Mouse (Mus musculus) hindbrain, embryonic 15.5 days (tissue): ENCODE measurements at regions not wholly inside any gene's neighbourhood (a gene's known extent, or its start where the extent isn't known, plus 50 kb on each side); places are given as distances from the start of the nearest gene placed in this dataset.
"Not testable (repeated sequence)": the region's sequence is repeated elsewhere in the genome, so short reads cannot be mapped to it uniquely, and the experiment has no call there.

Experiments used
- ATAC-seq: fragments of 200-750 bp; cut with Nextera tagmentation; 2 replicates; pipeline ENCODE4 v1.8.0; 2017; ENCODE audit warnings: low read depth, moderate number of reproducible peaks, moderate TSS enrichment; ENCODE audit not compliant: low FRiP score
- H3K27ac ChIP-seq: fragments of 300-500 bp; sonication (generic); replicated peaks from 2 replicates; pipeline ENCODE4 v1.5.1; 2015; ENCODE audit warnings: mild to moderate bottlenecking, inconsistent platforms
- H3K27me3 ChIP-seq: fragments of 300-500 bp; sonication (generic); 2 replicates; pipeline ENCODE4 v1.6.1; 2015; ENCODE audit warnings: control low read depth, inconsistent platforms
- H3K36me3 ChIP-seq: fragments of 300-500 bp; sonication (generic); 2 replicates; pipeline ENCODE4 v1.6.1; 2015; ENCODE audit warnings: control low read depth, inconsistent platforms
- H3K4me1 ChIP-seq: fragments of 300-500 bp; sonication (generic); replicated peaks from 2 replicates; pipeline ENCODE4 v1.6.1; 2015; ENCODE audit warnings: control low read depth, inconsistent platforms
- H3K4me2 ChIP-seq: fragments of 300-500 bp; sonication (generic); 2 replicates; pipeline ENCODE4 v1.6.1; 2015; ENCODE audit warnings: moderate library complexity, mild to moderate bottlenecking, inconsistent platforms
- H3K4me3 ChIP-seq: fragments of 300-500 bp; sonication (generic); 2 replicates; pipeline ENCODE4 v1.5.1; 2015; ENCODE audit warnings: mild to moderate bottlenecking, inconsistent platforms
- H3K9ac ChIP-seq: fragments of 300-500 bp; sonication (generic); 2 replicates; pipeline ENCODE4 v1.6.1; 2015; ENCODE audit warnings: inconsistent platforms
- H3K9me3 ChIP-seq: fragments of 300-500 bp; sonication (generic); 2 replicates; pipeline ENCODE4 v1.6.1; 2016; ENCODE audit warnings: control low read depth, inconsistent platforms
- WGBS: fragments of 180-500 bp; shearing (Covaris S2); methylation state at CpG from one replicate; pipeline ENCODE4 v1.1.7; 2015; 5-methylcytosine and 5-hydroxymethylcytosine counted together

DNA sequence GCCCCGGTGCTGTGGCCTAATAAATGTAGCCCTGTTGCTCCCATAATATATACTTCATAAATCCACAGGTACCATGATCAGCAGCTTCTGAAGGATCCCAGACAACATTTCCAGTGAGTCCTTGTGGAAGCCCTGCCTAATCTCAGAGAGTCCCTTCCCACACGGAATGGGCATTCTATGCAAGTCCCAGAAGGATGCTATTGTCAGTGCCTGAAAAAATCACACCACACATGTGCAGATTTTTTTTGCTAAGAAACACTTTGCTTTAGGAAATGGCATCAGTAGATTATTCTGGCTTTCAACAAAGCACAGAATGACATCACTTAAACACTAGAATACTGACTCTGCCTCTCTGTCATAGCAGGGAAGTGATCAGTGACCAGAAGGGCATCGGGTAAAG lies 456.6 kb upstream of the Cdh5 start:
- no peak overlapping the region for H3K4me2 ChIP-seq
- no peaks in the 10 kb centered on the region for H3K36me3 ChIP-seq
- no peaks in the 10 kb centered on the region for H3K9me3 ChIP-seq
- no peaks in the 10 kb centered on the region for H3K27me3 ChIP-seq
- 0 out of 2 replicates have a peak, but pooled peaks cover 4% of the 10 kb centered on the region for H3K4me1 ChIP-seq
- 81% methylated on average over 3 of the region's 3 CpGs for WGBS
- no peak for ATAC-seq
- H3K27ac ChIP-seq: no peak overlapping the region
- H3K9ac ChIP-seq: no peak overlapping the region
- H3K4me3 ChIP-seq: no peak overlapping the region

DNA sequence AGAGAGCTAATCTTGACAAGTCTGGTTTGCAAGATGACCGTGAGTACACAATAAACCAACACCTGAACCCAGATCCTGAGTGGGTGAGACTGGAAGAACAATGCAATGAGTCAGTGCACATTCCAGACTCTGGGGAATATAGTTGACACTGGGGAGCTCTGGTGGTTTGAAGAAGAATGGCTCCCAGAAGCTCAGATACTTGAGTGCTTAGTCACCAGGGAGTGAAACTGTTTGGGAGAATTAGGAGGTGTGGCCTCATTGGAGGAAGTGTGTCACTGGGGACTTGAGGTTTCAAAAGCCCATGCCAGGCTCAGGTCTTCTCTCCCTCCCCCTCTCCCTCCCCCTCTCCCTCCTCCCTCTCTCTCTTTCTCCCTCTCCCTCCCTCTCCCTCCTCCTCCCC lies 436.6 kb upstream of the Cdh5 start:
- Histone ChIP-seq H3K9me3 (no peaks in the 10 kb centered on the region), H3K4me1 (no peaks in the 10 kb centered on the region), H3K27me3 (no peaks in the 10 kb centered on the region), H3K4me2 (no peak overlapping the region), H3K4me3 (no peak overlapping the region), H3K9ac (no peak overlapping the region), H3K36me3 (no peaks in the 10 kb centered on the region), H3K27ac (no peak overlapping the region)
- ATAC-seq: no peak
- WGBS: 93% methylated on average over 1 of the region's 1 CpGs

DNA sequence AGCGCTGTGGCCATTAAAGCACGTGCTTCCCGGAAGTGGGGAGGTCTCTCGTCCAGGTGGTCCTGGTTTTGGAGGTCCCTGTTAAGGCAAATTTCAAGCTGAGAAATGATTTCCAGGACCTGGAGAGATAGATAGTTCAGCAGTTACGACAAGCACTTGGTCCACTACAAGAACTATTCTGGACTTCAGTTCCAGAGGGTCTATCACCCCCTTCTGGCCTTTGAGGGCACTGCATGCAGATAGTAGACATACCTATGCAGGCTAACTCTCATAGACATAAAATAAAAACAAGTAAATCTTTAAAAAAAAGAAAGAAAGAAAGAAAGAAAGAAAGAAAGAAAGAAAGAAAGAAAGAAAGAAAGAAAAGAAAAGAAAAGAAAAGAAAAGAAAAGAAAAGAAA lies 415.2 kb upstream of the Cdh5 start:
- WGBS: 91% methylated on average over 5 of the region's 5 CpGs
- ATAC-seq, H3K4me1 ChIP-seq, H3K9me3 ChIP-seq, H3K36me3 ChIP-seq, H3K27ac ChIP-seq, H3K4me2 ChIP-seq, H3K9ac ChIP-seq, H3K27me3 ChIP-seq, H3K4me3 ChIP-seq: not testable (repeated sequence)

DNA sequence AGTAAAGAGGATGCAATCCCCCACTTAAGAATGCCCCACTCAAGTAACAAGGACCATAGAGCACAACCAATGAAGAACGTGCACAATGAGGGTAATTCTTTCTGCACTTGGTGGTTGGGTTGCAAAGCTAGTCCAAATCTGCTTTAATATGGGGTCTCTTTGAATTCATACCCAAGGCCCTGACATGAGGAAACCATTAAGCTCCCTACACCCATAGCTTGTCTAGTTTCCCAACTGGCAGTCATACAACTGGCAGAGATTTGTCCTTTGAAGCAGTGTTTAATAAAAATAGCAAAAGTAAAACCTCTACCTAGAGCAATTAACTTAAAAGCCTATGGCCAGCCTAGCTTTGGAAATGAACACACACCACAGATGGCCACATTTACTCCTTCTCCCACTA lies 411.0 kb upstream of the Cdh5 start:
- Histone ChIP-seq H3K9ac (no peak overlapping the region), H3K36me3 (no peaks in the 10 kb centered on the region), H3K9me3 (no peaks in the 10 kb centered on the region), H3K27me3 (no peaks in the 10 kb centered on the region), H3K27ac (no peak overlapping the region), H3K4me2 (no peak overlapping the region), H3K4me3 (no peak overlapping the region), H3K4me1 (no peaks in the 10 kb centered on the region)
- ATAC-seq: no peak
- 86% methylated on average over 1 of the region's 1 CpGs for WGBS

DNA sequence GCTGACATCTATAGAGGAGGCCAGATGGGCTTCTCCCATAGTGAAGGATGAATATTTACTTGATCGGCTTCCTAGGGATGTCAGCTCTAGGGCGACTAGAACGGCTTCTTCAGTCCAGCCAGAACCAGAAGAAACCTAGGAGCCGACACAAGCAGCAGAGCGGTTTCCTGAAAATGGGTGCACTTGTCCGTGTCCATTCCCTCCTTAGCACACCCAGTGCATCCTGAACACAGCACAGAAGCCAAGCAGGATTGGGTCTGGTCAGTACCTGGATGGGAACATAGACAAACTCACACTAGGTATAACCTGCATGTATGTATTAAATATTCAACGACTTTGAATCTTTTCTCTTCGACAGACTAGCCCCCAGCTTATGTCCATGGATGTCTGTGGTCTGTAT lies 407.9 kb upstream of the Cdh5 start:
- no peak for ATAC-seq
- H3K27ac ChIP-seq: no peak overlapping the region
- no peaks in the 10 kb centered on the region for H3K4me1 ChIP-seq
- H3K4me2 ChIP-seq: no peak overlapping the region
- no peak overlapping the region for H3K9ac ChIP-seq
- no peaks in the 10 kb centered on the region for H3K36me3 ChIP-seq
- WGBS: 96% methylated on average over 8 of the region's 8 CpGs
- H3K4me3 ChIP-seq: no peak overlapping the region
- H3K9me3 ChIP-seq: no peaks in the 10 kb centered on the region
- no peaks in the 10 kb centered on the region for H3K27me3 ChIP-seq

DNA sequence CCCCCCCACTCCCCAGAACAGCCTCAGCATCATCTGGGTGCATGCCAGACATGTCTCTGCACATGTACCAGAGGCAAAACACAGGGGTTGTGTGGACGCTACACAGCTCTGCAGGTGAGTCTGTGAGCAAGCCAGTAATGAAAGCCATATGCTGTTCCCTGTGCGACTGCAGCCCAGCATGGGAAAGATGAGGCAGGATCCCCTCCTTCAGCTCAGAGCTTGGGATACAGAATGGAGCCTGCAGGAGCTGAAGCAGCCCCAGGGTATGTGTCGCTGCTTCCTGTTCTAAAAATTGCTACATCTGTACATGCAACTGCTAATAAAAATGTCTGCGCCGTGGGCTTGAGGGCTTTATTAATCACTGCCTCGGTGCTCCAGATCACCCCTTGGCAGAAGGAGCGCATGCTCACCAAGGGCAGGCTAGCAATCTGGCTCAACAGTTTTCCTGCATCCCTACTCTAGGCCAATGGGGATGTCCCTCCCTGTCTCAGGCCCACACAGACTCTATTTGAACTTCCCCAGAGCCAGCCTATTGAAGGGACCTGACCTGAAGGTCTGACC lies 407.0 kb upstream of the Cdh5 start:
- no peak; the same call in 1 of the 2 replicates for ATAC-seq
- 74% methylated on average over 7 of the region's 7 CpGs for WGBS

DNA sequence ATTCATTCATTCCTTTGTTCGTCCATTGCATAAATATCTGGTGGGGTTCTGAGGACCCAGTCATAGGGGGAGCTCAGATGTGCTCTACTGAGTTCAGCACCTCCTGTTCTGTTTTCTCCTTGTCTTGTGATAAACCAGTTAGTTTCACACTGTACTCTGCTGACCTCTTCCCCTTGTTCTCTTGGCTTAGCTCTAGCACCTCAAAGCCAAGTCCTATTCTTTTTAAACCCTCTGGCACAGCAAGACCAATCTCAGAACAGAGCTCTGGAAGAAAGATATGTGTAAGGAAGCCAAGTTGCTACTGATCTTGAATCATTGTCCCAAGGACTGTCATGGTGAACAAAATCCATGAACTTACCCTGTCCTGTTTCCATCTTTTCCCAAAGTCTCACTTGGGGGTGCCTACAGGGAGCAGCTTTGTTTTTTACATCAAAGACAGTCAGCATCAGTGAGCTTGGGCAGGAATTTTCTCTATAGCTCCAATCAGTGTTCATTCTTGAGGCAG lies 402.4 kb upstream of the Cdh5 start:
- Histone ChIP-seq H3K27ac (no peak overlapping the region), H3K4me1 (no peaks in the 10 kb centered on the region), H3K9me3 (no peaks in the 10 kb centered on the region), H3K4me2 (no peak overlapping the region), H3K4me3 (no peak overlapping the region), H3K27me3 (no peaks in the 10 kb centered on the region), H3K36me3 (no peaks in the 10 kb centered on the region), H3K9ac (no peak overlapping the region)
- WGBS: 86% methylated on average over 1 of the region's 1 CpGs
- no peak for ATAC-seq

More for the DNA sequence above, 407.0 kb upstream of the Cdh5 start:
- Histone ChIP-seq H3K27ac (no peak overlapping the region), H3K36me3 (no peaks in the 10 kb centered on the region), H3K9ac (no peak overlapping the region), H3K4me3 (no peak overlapping the region), H3K9me3 (no peaks in the 10 kb centered on the region), H3K4me1 (no peaks in the 10 kb centered on the region), H3K4me2 (no peak overlapping the region), H3K27me3 (no peaks in the 10 kb centered on the region)

DNA sequence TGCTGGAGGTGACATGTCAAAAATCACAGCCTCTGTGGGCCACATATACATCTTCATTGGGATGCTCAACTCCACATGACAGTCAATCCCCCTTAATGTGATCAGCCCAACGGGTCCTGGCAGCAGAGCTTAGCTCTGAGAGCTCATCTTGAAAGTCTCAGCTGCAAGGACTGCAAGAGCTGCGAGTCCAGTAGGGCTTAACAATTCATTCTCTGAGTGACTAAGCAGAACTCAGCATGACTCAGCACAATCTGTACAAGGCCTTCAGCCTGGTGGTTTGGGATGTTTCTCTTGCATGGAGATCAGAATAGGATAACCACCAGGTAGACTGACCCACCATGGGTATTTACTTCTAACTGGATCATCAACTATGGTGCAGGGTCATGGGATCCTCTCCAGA lies 399.2 kb upstream of the Cdh5 start:
- no peak overlapping the region for H3K4me2 ChIP-seq
- WGBS: 70% methylated on average over 2 of the region's 2 CpGs
- no peak for ATAC-seq

DNA sequence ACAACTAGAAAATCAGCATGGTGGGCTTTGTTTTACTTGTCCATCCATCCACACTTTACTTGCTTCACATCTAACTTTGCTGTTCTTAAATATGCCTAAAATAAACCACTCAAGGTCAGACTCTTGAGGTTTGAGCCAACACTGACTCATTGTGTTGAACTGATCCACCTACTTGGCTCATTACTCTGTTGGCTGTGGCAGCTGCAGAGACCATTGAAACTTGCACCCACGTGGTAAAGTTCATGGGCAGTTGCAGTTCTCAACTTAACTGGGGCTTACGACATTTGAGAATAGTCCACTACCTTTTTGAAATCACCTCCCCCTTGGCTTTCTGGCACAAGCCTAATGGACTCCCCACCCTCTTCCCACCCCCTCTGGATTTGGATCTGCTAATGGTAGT lies 395.3 kb upstream of the Cdh5 start:
- Histone ChIP-seq H3K9me3 (no peaks in the 10 kb centered on the region), H3K27me3 (no peaks in the 10 kb centered on the region), H3K4me2 (no peak overlapping the region), H3K4me1 (no peaks in the 10 kb centered on the region), H3K9ac (no peak overlapping the region), H3K4me3 (no peak overlapping the region), H3K36me3 (no peaks in the 10 kb centered on the region), H3K27ac (no peak overlapping the region)
- no peak for ATAC-seq
- 89% methylated on average over 2 of the region's 2 CpGs for WGBS

More for the DNA sequence above, 399.2 kb upstream of the Cdh5 start:
- Histone ChIP-seq H3K27me3 (no peaks in the 10 kb centered on the region), H3K9me3 (no peaks in the 10 kb centered on the region), H3K36me3 (no peaks in the 10 kb centered on the region), H3K27ac (no peak overlapping the region), H3K4me3 (no peak overlapping the region), H3K4me1 (no peaks in the 10 kb centered on the region), H3K9ac (no peak overlapping the region)

DNA sequence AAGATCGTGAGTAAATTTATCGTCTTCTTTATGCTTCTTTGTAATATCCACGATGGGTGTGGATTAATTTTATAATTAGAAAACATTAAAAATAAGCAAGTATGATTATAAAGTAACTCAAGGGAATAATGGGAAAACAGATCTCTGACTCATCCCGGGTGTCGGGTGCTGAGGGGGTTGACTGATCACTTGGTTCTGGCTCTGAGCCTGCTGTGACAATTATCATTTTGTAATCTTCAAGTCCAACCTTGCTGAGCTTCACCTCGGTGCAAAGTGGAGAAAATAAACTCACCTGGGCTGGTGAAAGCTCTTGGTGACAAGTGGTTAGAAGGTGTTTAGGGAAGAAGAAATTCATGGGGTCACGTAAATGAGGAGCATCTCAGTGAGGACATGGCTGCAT lies 390.6 kb upstream of the Cdh5 start:
- not testable (repeated sequence) for H3K4me3 ChIP-seq, H3K4me2 ChIP-seq, H3K4me1 ChIP-seq, H3K27ac ChIP-seq, H3K36me3 ChIP-seq, ATAC-seq, H3K9me3 ChIP-seq, H3K27me3 ChIP-seq, H3K9ac ChIP-seq
- WGBS: 79% methylated on average over 7 of the region's 7 CpGs

DNA sequence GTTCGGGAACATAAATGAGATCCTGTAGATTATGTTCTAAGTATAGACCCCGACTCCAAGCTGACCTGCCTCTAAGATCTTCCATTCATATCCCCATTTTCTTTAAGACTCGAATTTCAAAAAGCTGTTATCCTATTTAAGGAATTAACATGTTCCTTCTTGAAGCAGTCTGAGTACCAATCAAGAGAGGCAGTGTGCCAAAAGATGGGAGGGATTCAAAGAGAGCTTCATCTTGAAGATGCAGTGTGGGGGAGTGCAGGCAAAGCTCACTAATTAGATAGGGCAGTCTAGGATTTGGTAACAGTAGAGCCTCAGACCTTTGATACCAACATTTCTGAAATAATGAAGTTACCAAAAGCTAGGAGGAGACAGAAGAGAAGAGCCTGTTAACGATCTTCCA lies 383.7 kb upstream of the Cdh5 start:
- no peaks in the 10 kb centered on the region for H3K36me3 ChIP-seq
- H3K27me3 ChIP-seq: no peaks in the 10 kb centered on the region
- no peak for ATAC-seq
- no peaks in the 10 kb centered on the region for H3K4me1 ChIP-seq
- H3K27ac ChIP-seq: no peak overlapping the region
- no peak overlapping the region for H3K4me2 ChIP-seq
- H3K9ac ChIP-seq: no peak overlapping the region
- H3K4me3 ChIP-seq: no peak overlapping the region
- H3K9me3 ChIP-seq: no peaks in the 10 kb centered on the region
- WGBS: 77% methylated on average over 4 of the region's 4 CpGs

DNA sequence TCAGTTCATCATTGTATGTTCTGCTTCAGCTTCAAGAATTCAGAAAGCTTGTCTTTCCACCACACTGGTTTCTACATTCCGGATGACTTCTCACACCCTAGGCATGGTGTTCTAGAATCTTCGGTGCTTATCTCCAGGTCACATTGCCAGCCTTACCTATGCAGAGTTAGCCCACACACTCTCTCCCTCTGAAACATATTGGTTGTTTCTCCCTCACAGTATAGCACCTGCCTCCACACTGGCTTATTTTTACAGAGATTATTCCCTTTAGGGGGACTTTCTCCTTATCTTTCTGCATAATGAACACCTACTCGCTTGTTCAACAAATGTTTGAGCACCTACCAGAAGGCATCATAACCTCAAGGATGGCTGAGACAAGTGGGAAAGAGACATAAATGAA lies 368.0 kb upstream of the Cdh5 start:
- whole genome bisulfite sequencing: 97% methylated on average over 3 of the region's 3 CpGs
- H3K27me3 ChIP-seq: no peaks in the 10 kb centered on the region
- no peak for ATAC-seq
- no peak overlapping the region for H3K9ac ChIP-seq
- H3K4me3 ChIP-seq: no peak overlapping the region
- no peaks in the 10 kb centered on the region for H3K9me3 ChIP-seq
- H3K36me3 ChIP-seq: no peaks in the 10 kb centered on the region
- H3K4me2 ChIP-seq: no peak overlapping the region
- no peak overlapping the region for H3K27ac ChIP-seq
- no peaks in the 10 kb centered on the region for H3K4me1 ChIP-seq

DNA sequence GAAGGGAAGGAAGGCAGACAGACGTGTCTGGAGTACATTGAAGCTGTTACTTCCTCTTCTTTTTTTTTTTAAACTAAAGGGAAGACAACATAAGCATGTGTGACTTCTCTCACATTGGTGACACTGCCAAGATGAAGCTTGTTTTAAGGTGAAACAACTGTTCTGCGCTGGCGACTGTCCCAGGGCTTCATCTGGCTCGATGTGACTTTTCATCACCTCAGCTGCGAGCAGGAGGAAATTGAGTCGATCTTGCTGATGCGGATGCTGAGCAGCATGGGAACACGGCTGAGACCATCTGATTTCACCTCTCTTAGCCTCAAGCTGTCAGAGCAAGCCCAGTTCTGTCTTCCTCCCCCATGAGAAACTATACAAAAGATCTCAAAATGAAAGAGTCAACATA lies 363.1 kb upstream of the Cdh5 start:
- no peaks in the 10 kb centered on the region for H3K4me1 ChIP-seq
- WGBS: 81% methylated on average over 8 of the region's 8 CpGs
- ATAC-seq: no peak

More for the DNA sequence above, 363.1 kb upstream of the Cdh5 start:
- Histone ChIP-seq H3K9ac (no peak overlapping the region), H3K9me3 (no peaks in the 10 kb centered on the region), H3K4me3 (no peak overlapping the region), H3K27ac (no peak overlapping the region), H3K4me2 (no peak overlapping the region), H3K27me3 (no peaks in the 10 kb centered on the region), H3K36me3 (no peaks in the 10 kb centered on the region)
